Mouse (Mus musculus) heart, postnatal 0 days (tissue): ENCODE data around the gene Olfr441. TPM values are rescaled to one million over a fixed set of nuclear protein-coding genes. Genes with fewer than 3 reads are reported as not detected.
"Not testable (repeated sequence)": the region's sequence is repeated elsewhere in the genome, so short reads cannot be mapped to it uniquely, and the experiment has no call there.

ENCODE experiments used
- ATAC-seq: fragments of 200-750 bp; cut with Nextera tagmentation; 2 replicates; pipeline ENCODE4 v1.8.0; 2017; ENCODE audit warnings: low read depth, moderate number of reproducible peaks, moderate library complexity; ENCODE audit not compliant: insufficient read depth
- DNase-seq: peaks from one replicate; pipeline ENCODE4 v3.0.0-alpha.2; 2016; ENCODE audit warnings: low spot score
- H3K27ac ChIP-seq: fragments of 300-500 bp; sonication (generic); 2 replicates; pipeline ENCODE4 v1.5.1; 2014; ENCODE audit warnings: low read depth, mild to moderate bottlenecking
- H3K27me3 ChIP-seq: fragments of 300-500 bp; sonication (generic); 2 replicates; pipeline ENCODE4 v1.6.1; 2014; ENCODE audit warnings: low read length, mixed read lengths; ENCODE audit not compliant: control insufficient read depth, insufficient read depth
- H3K36me3 ChIP-seq: fragments of 300-500 bp; sonication (generic); replicated peaks from 2 replicates; pipeline ENCODE4 v1.6.1; 2014; ENCODE audit warnings: low read length, mixed read lengths; ENCODE audit not compliant: control insufficient read depth, insufficient read depth
- H3K4me1 ChIP-seq: fragments of 300-500 bp; sonication (generic); 2 replicates; pipeline ENCODE4 v1.6.1; 2014; ENCODE audit warnings: antibody characterized with exemption; ENCODE audit not compliant: control insufficient read depth, insufficient read depth
- H3K4me2 ChIP-seq: fragments of 300-500 bp; sonication (generic); 2 replicates; pipeline ENCODE4 v1.6.1; 2014; ENCODE audit warnings: low read depth, mild to moderate bottlenecking, low read length, moderate library complexity
- H3K4me3 ChIP-seq: fragments of 300-500 bp; sonication (generic); 2 replicates; pipeline ENCODE4 v1.5.1; 2014; ENCODE audit warnings: low read depth, low read length
- H3K9ac ChIP-seq: fragments of 300-500 bp; sonication (generic); replicated peaks from 2 replicates; pipeline ENCODE4 v1.6.1; 2014; ENCODE audit warnings: low read depth, low read length, mixed read lengths
- H3K9me3 ChIP-seq: fragments of 300-500 bp; sonication (generic); replicated peaks from 2 replicates; pipeline ENCODE4 v1.6.1; 2016; ENCODE audit warnings: low read length; ENCODE audit not compliant: control insufficient read depth
- CTCF ChIP-seq: IDR thresholded peaks from 2 replicates; pipeline ENCODE4 v1.5.1; 2016; ENCODE audit warnings: antibody characterized with exemption, control low read depth, low read depth
- EP300 ChIP-seq: IDR thresholded peaks from 2 replicates; pipeline ENCODE4 v1.6.1; 2016; ENCODE audit warnings: antibody characterized with exemption, low read depth
- WGBS: fragments of 180-500 bp; shearing (Covaris S2); extraction: QIAGEN DNeasy Blood & Tissue Kit; methylation state at CpG from one replicate; pipeline ENCODE4 v1.1.7; 2014; 5-methylcytosine and 5-hydroxymethylcytosine counted together
- polyA plus RNA-seq: library from polyadenylated mRNA; unstranded; fragments of >200 nt; fragmentation: Nextera tagmentation; extraction: Ambion mirVana; gene quantifications from 2 replicates; pipeline ENCODE4 v1.2.1, GENCODE M21; 2015
- total RNA-seq: library from RNA; depleted of rRNA; stranded (reverse); fragments of >200 nt; gene quantifications from 2 replicates; pipeline ENCODE4 v1.2.3, GENCODE M21; 2014; ENCODE audit warnings: low replicate concordance; rRNA removed

Olfr441 gene
- total RNA-seq, result not detected in 2 replicates
- polyA plus RNA-seq, result not detected in 2 replicates

DNA sequence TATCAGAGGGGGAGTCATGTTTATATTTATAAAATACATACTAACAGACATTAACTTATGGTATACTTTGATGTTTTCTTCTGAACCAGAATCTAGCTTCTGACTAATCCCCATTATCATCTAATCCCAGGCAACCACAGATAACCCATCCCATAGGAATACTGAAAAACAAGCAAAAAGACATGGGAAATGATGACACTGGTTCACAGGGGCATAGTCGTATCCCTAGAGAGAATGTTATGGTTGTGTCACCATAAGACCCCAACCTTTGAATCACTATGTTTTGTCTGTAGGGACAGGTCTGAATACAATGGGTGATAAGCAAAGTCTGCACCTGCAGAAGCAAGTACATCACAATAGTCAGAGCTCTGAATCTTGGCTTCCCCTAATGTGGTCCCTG lies at the start of gene Olfr441:
Gene Olfr441 (plus strand): TSS at position 301 of the 400 bp plus-strand sequence.
- not testable (repeated sequence) for H3K36me3 ChIP-seq, H3K9me3 ChIP-seq, DNase-seq, H3K27me3 ChIP-seq, H3K9ac ChIP-seq, ATAC-seq, H3K4me1 ChIP-seq, H3K4me3 ChIP-seq, H3K27ac ChIP-seq, H3K4me2 ChIP-seq
- 81% methylated on average over 1 of the region's 1 CpGs for WGBS

- Histone ChIP-seq H3K4me3 (no peak overlapping the region), H3K27me3 (no peaks in the 10 kb centered on the region), H3K9ac (no peak overlapping the region), H3K9me3 (no peaks in the 10 kb centered on the region), H3K4me2 (no peak overlapping the region), H3K36me3 (no peaks in the 10 kb centered on the region), H3K4me1 (no peaks in the 10 kb centered on the region), H3K27ac (no peak overlapping the region)
- 5% methylated on average over 2 of the region's 2 CpGs for WGBS
- no peak for ATAC-seq
- DNase-seq, result peak; percentile 22
- TF ChIP-seq CTCF (peak; percentile 49), EP300 (no peak)
These were observed 27.4 kb upstream of the Olfr441 start for GRCm38 (mm10) chr6:43078750-43079149.

- not testable (repeated sequence) for H3K4me2 ChIP-seq, ATAC-seq, H3K27me3 ChIP-seq
These were observed 24.8 kb upstream of the Olfr441 start for GRCm38 (mm10) chr6:43081405-43081804.

DNA sequence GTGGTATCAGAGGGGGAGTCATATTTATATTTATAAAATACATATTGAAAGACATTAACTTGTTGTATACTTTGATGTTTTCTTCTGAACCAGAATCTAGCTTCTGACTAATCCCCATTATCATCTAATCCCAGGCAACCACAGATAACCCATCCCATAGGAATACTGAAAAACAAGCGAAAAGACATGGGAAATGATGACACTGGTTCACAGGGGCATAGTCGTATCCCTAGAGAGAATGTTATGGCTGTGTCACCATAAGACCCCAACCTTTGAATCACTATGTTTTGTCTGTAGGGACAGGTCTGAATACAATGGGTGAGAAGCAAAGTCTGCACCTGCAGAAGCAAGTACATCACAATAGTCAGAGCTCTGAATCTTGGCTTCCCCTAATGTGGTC lies 40.1 kb downstream of the Olfr441 start, which contains the start of gene Olfr237-ps1:
Gene Olfr237-ps1 (plus strand): TSS at position 301 of the 400 bp plus-strand sequence.
- 73% methylated on average over 2 of the region's 2 CpGs for WGBS
- not testable (repeated sequence) for ATAC-seq, H3K4me2 ChIP-seq, H3K9me3 ChIP-seq, H3K27me3 ChIP-seq, H3K9ac ChIP-seq, H3K4me3 ChIP-seq, H3K4me1 ChIP-seq, H3K36me3 ChIP-seq, DNase-seq, H3K27ac ChIP-seq

More at GRCm38 (mm10) chr6:43081405-43081804, 24.8 kb upstream of the Olfr441 start:
- H3K27ac ChIP-seq, DNase-seq, H3K4me3 ChIP-seq, H3K9me3 ChIP-seq, H3K36me3 ChIP-seq, H3K4me1 ChIP-seq, H3K9ac ChIP-seq: not testable (repeated sequence)

- H3K4me3 ChIP-seq, result no peak overlapping the region
- no peak overlapping the region for H3K9ac ChIP-seq
- no peaks in the 10 kb centered on the region for H3K4me1 ChIP-seq
- DNase-seq (no peak), ATAC-seq (no peak)
- H3K9me3 ChIP-seq, result no peaks in the 10 kb centered on the region
- TF ChIP-seq CTCF, result no peak
- H3K27me3 ChIP-seq, result no peaks in the 10 kb centered on the region
- H3K4me2 ChIP-seq, result no peak overlapping the region
- WGBS, result 44% methylated on average over 1 of the region's 1 CpGs
- H3K27ac ChIP-seq, result no peak overlapping the region
- no peaks in the 10 kb centered on the region for H3K36me3 ChIP-seq
These were observed 53.3 kb downstream of the Olfr441 start for GRCm38 (mm10) chr6:43159502-43159901.

- TF ChIP-seq EP300 (no peak), CTCF (no peak)
- Histone ChIP-seq H3K9me3 (no peaks in the 10 kb centered on the region), H3K4me2 (no peak within 1 kb of the TSS), H3K27ac (no peak within 1 kb of the TSS), H3K4me3 (no peak within 1 kb of the TSS), H3K4me1 (no peaks in the 10 kb centered on the region), H3K9ac (no peak within 1 kb of the TSS), H3K36me3 (no peaks in the 10 kb centered on the region), H3K27me3 (no peaks in the 10 kb centered on the region)
- WGBS, result 54% methylated on average over 3 of the region's 3 CpGs
- no peak for ATAC-seq
- DNase-seq, result no peak
These were observed 56.8 kb downstream of the Olfr441 start, which contains the start of gene Olfr437 for GRCm38 (mm10) chr6:43162982-43163381. Olfr437 (plus strand) TSS chr6:43163282.
